Mouse (Mus musculus) kidney, adult 8-10 months (tissue): ENCODE measurements around the gene Lzts2.
"Not testable (repeated sequence)": the region's sequence is repeated elsewhere in the genome, so short reads cannot be mapped to it uniquely, and the experiment has no call there.

Experiments used
- DNase-seq, 2 experiments: peaks; one replicate each; pipeline ENCODE4 v3.0.0; 2022

Lzts2 gene

DNA sequence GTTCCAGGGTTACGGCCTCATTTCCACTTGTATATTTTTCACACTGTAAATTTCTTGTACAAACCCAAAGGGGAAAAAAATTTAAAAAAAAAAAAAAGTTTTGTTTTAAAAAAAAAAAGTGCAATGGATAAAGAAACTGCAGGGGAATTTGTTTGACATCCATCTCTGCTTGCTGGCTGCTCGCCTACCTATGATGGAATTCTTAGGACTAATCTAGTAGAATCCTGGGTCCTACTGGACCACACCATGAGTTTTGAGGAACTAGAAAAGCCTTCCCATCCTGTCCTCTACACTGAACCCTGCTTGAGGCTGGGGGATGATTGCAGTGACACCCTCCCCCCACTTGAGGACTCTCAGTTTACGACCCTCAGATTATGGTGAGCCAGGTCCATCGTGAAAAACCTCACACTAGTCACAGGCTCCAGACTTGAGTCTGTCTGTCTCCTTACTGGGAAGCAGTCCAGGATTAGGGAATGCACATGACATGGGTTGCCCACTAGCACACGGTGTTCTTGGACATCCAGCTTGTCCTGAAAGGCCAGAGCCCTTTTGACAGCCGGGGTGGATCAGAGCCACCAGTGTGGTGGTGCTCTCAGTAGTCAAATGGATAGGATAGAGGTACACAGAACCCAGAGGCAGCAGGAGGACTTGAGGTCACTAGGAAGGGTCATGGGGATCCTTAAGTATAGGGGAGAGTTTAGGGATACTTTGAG, 12.9 kb downstream of the Lzts2 start:
- DNase-seq = no peak

- DNase-seq = no peak
Measured at GRCm38 (mm10) chr19:45027848-45028247, 13.6 kb downstream of the Lzts2 start.

GRCm38 (mm10) chr19:45028746-45029145, 14.5 kb downstream of the Lzts2 start:
- DNase-seq = no peak

- DNase-seq = no peak
Measured at GRCm38 (mm10) chr19:45029571-45029970, 15.4 kb downstream of the Lzts2 start.

DNA sequence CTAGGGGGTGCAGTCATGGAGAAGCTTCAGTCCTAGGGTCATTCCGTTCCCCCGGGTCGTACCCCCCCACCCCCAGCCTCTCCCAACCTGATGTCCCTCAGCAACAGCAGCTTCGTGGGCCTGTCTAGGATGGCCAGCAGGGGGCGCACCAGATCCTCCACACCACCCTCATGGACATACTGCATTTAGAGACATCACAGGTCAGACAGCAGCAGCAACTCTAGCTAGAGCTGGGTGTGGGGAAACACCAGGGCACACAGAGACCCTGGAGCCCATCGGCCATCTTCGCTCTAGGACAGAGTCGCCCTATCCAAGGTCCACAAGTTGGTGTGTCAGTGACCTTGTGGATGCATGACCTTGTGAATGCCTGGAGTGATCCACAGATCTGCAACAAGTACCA, 15.9 kb downstream of the Lzts2 start:
- peak; percentile 53 to 66 for DNase-seq

GRCm38 (mm10) chr19:45030746-45031693, 16.8 kb downstream of the Lzts2 start:
- peak; percentile 82 to 86 for DNase-seq

DNA sequence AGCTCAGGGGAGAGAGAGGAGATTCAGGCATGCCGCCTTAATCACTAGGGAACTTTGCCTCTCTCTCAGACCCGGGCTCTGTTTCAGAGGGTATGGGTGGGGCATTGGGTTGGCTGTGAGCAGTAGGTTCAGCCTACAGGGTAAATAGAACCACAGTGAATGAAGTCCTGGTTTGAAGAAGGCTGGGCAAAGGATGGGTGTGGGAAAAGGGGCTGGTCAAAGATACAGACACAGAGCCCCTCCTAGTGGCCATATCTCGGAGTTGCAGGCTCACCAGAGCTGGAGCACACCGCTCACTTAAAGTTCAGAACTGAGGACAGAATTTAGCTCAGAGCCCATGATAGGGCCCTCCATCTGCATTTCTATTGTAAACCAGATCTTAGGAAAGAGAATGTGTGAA, 17.6 kb downstream of the Lzts2 start:
- peak; percentile 64 to 82 for DNase-seq

DNA sequence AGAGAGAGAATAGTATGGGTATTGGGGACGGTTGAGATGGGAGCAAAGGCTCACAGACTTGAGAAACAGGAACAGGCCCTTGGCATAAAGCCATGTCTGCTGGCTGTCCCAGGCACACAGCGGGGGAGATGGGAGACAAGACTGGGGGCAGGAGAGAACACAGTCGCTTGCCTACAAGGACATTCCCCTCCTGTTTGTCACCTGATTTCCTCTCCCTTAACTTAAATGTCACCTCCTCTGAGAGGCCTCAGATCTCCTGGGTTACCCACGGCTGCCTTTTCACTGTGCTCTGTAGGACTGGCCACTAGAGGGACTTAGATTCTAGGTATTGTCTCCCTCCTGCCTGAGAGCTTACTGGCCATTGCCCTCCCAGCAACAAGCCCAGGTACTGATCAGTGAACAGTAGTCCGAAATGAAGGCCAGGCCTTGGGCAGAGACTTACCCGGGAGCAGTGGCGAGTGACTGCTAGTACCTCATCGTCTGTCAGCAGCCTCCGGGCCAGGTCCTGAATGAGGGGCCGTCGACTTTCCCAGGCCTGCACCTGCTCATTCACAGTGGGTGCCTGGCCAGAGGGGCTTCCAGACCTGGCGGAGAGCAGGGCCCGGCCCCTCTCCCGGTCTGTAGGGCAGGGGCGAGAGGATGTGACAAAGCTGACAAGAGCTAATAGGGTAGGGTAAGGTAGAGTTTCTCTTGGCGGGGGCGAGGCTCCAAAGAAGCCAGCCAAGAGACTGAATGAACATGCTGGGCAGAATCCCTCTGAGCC, 18.5 kb downstream of the Lzts2 start:
- no peak for DNase-seq

- peak in 1 of 2 experiments; percentile 40 for DNase-seq
Measured at GRCm38 (mm10) chr19:45036867-45037266, 22.7 kb downstream of the Lzts2 start.

GRCm38 (mm10) chr19:45038198-45038597, 24.0 kb downstream of the Lzts2 start:
- DNase-seq = not testable (repeated sequence)

DNA sequence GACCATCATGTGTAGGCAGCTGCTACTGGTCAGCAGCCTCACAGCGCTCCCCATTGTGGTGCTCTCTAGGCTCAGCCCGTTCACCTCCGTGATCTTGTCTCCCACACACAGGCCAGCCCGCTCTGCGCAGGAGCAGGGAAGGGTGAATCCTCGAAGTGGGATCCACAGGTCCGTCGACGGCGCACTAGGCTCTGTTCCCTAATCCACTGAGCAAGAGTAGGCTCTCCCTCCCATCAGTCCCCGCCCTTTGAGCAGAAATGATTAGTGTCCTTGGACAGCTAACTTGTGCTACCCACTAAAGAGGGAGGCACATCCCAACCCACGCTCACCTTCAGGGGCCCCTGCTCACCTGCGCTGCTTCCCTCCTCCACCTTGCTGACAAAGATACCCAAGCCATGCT, 26.0 kb downstream of the Lzts2 start:
- no peak for DNase-seq

DNA sequence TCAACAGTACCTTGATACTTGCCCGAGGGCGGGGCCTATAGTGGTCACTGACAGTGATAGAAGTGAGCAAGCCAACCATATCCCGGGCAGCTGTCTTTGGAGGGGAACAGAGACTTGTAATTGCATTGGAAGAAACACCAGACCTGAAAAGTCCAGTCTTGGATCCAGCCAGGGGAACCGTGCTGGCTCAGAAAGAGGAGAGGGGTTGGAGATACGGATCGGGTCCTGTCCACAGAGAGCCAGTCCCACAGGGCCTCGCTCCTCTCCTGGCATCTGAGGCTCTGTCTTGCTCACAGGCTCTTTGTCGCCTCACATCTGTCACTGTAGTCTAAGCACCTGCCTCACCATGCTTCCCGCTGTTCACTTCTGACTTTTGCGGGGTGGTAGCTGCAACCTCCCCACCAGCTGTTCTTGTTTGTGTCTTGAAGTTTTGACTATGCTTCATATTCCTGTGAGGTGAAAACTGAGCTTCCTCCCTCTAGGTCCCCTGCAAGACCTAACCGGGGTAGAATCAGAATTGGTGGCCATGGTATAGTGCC, 30.2 kb downstream of the Lzts2 start:
- no peak for DNase-seq

DNA sequence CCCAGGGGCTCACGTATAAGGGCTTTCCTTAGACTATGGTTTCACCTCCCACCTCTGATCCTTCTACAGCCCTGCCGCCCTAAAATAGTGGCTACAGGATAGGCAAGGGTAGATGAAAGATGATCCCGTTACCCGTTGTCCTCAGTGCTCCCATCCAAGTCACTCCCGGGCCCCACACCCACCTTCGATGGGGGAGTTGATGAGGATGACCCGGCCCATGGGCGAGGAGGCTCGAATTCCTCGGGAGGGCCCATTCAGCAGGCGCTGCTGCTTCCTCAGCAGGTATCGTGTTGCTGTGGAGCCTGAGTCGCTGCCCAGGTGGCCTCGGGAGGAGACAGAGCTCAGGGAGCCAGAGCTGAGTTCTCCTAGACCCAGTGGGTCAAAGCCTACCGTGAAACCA, 31.0 kb downstream of the Lzts2 start:
- DNase-seq = no peak

GRCm38 (mm10) chr19:45045651-45046050, 31.4 kb downstream of the Lzts2 start, which contains the start of gene Pdzd7:
TSS of gene Pdzd7 (minus strand) at chr19:45045717.
- no peak for DNase-seq

DNA sequence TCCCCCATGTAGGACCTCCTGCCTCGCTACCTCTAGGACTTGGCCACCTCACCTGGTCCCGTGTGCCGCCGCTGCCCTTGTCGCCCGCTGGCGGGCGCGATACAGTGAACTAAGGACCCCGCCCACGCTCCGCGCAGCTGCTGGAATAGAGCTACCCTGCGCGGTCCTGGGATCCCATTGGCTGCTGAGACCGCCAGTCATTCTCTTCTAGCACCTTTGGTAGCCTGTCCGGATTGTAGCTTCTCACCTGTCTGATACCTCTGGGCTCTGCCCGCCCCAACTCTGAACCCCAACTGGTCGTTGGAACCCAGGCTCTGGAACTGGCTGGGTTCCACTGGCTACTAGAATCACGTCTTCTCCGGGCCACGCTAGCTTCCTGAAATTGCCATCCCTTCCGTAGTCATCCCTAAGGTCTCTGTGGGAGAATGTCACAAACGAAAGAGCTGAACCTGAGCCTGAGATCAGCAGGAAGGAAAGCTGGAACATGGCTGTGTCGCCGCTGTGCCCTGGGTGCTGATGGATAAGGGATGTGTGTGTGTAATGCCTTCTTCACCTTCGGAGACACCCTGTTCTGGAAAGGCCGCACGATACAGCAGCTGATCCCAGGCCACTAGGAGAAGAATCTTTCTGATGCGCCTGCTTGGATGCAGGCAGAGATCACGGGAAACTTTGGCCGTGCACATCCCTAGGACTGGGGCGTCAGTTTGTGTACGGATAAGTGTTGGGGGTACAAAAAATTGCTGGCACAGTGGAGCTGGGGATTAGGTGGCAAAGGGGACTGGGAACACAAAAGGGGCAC, 32.5 kb downstream of the Lzts2 start:
- peak; percentile 89 to 91 for DNase-seq

- DNase-seq = peak; percentile 90 to 91
Measured at GRCm38 (mm10) chr19:45047417-45047934, 33.3 kb downstream of the Lzts2 start, which contains the start of gene Sfxn3. TSS of gene Sfxn3 (plus strand) at chr19:45047503.

GRCm38 (mm10) chr19:45047935-45048643, 33.9 kb downstream of the Lzts2 start:
- DNase-seq = peak; percentile 39

DNA sequence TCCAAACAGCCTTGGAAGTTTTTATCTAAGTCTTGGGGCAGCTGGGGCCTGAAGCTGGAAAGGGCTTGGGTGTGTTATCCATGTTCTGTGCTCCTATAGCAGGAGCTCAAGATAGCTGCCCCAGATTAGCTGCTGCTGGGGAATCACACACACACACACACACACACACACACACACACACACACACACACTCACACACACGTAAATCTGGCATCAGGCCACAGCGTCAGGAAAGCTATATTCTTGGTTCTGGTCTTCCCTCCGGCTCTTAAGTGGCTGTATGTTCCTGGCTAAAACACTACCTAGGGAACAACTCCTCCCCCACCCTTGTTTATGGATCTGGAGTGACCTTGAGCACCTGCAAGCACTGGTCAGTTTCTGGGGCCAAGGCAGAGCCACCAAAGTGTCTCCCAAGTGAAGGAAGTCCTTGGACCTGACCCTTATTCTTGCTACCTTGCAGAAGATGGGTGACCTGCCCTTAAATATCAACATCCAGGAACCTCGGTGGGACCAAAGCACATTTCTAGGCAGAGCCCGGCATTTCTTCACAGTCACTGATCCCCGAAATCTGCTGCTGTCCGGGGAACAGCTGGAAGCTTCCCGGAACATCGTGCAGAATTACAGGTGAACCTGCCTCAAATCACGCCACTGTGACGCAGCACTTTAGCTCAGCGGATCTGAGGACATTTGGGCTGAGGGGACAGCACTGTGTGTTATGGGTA, 34.6 kb downstream of the Lzts2 start:
- DNase-seq = peak in 1 of 2 experiments; percentile 35

DNA sequence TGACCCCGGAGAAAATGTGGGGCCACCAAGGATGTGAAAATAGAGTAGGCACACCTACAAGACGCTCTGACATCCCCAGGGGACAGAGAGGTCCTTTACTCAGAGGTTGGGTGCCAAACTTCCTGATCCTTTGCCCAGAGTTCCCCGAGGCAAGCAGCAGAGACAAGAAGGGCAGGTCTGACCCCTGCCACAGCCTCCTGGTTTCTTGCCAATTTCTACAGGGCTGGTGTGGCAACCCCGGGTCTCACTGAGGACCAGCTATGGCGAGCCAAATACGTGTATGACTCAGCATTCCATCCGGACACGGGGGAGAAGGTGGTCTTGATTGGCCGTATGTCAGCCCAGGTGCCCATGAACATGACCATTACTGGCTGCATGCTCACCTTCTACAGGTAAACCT, 35.3 kb downstream of the Lzts2 start:
- DNase-seq = no peak

- no peak for DNase-seq
Measured at GRCm38 (mm10) chr19:45053451-45053850, 39.2 kb downstream of the Lzts2 start.
